Mouse (Mus musculus): Measurements from ENCODE around the gene Paxx.
"Not testable (repeated sequence)": the region's sequence is repeated elsewhere in the genome, so short reads cannot be mapped to it uniquely, and the experiment has no call there.

Gene Paxx

DNA sequence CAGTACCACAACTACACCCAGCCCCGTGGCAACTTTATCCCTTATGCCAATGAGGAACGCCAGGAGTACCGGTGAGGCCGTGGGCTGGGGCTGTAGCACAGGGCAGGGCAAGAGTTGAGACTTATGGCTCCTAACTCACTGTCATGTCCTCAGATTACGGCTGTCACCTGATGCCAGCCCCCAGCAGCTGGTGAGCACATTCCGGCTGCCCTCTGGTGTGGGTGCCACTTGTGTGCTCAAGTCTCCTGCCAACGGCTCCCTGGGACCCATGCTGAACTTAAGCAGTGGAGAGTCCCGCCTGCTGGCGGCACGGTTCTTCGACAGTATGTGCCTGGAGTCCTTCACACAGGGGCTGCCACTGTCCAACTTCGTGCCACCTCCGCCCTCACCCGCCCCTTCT, 18.2 kb downstream of the Paxx start:
- DNase-seq (ENCODE audit: low spot score), result no peak

- DNase-seq (ENCODE audit: low spot score), result no peak
Measured at GRCm38 (mm10) chr2:25441067-25441466, 19.8 kb downstream of the Paxx start.

DNA sequence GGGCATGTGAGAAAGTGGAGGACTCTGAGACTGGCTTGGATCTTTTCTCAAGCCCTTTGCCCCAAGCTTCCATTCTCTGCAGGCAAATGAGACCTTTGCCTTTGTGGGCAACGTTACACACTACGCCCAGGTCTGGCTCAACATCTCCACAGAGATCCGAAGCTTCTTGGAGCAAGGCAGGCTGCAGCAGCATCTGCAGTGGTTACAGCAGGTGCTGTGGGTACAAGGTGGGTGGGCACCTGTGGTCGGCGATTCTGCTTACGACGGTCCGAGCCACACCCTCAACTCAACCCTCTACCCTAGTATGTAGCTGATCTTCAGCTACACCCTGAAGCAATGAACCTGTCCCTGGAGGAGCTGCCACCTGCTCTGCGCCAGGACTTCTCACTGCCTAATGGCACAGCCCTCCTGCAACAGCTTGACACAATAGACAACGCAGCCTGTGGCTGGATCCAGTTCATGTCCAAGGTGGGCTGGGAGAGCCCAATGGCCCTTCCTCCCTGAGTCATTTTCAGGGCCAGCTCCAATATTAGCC, 24.5 kb downstream of the Paxx start:
- no peak for DNase-seq (ENCODE audit: low spot score)

DNA sequence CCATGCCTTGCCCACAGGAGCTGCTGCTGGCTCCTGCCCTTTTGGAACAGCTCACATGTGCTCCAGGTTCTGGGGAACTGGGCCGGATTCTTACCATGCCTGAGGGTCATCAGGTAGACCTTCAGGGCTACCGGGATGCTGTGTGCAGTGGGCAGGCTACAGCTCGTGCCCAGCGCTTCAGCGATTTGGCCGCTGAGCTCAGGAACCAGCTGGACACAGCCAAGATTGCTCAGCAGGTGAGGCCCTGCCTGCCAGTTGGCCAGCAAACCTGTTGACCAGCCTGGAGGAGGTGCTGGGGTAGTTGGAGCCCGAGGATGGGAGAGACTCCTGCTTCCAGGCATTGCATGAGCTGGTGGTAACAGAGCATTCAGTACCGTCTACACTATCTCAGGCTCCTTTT, 26.6 kb downstream of the Paxx start:
- no peak for DNase-seq (ENCODE audit: low spot score)

- DNase-seq (ENCODE audit: low spot score), result no peak
Measured at GRCm38 (mm10) chr2:25433101-25433500, 27.8 kb downstream of the Paxx start.

- DNase-seq (ENCODE audit: low spot score), result no peak
Measured at GRCm38 (mm10) chr2:25432326-25433098, 28.4 kb downstream of the Paxx start.

DNA sequence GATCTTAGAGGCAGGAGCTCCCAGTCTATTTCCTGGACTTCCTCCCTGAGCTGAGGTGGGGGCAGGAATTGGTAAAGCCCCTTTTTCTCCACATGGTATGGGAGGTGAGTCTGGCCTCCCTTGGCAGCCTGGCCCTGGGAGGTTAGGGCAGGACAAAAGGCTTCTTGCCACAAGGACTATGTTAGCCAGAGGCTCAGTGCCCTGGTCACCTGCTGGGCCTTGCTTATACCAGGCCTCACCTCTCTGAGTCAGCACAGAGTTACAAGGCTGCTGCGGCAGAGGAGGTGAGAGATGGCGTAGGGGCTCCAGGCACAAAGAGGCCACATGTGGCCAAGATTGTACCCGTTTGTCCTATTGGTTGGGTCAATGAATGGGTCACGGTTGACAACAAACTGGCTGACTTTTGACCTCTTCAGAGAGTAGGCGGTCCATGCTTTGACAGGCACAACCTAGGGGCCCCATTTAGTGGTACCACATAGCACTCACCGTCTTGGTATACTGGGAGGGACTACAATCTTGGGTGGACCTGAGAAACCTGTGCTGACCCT, 29.5 kb downstream of the Paxx start:
- no peak for DNase-seq (ENCODE audit: low spot score)

DNA sequence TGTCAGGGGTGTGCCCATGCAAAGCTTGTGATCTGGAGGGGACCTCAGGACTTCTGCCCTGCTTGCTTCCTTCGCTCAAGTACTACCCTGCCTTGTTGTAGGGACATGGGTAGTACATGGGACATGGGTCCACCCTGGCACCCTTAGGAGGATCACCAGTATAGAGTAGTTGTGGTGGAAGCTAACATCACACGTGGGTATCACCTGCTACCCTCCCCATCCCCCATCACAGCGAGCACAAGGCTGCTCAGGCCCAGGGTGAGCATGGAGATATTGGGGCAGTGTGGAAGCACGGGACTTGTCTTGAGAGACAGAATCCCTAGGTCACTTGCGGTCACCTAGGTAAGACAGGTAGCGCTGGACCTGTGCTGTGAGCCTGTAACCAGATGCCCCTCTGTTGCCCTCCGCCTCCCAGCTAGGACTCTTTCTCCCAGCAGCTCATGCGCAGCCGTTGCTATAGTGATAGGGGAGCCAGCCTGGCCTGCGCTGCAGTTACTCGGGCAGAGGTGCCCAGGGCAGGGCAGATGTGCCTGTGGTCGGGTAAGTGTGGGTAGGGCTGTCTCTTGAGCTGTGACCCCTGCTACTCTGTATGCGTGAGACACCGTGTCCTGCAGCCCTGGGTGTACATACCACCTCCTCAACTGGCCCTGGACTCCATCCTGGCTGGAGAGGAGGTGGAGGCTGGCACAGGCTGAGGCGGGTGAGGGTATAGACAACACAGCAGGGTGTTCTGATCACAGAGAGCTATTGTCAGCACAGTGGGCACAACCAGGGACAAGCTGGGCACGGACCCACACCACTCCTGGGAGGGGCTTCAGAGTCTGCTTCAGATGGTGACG, 30.3 kb downstream of the Paxx start:
- DNase-seq (ENCODE audit: low spot score), result no peak

DNA sequence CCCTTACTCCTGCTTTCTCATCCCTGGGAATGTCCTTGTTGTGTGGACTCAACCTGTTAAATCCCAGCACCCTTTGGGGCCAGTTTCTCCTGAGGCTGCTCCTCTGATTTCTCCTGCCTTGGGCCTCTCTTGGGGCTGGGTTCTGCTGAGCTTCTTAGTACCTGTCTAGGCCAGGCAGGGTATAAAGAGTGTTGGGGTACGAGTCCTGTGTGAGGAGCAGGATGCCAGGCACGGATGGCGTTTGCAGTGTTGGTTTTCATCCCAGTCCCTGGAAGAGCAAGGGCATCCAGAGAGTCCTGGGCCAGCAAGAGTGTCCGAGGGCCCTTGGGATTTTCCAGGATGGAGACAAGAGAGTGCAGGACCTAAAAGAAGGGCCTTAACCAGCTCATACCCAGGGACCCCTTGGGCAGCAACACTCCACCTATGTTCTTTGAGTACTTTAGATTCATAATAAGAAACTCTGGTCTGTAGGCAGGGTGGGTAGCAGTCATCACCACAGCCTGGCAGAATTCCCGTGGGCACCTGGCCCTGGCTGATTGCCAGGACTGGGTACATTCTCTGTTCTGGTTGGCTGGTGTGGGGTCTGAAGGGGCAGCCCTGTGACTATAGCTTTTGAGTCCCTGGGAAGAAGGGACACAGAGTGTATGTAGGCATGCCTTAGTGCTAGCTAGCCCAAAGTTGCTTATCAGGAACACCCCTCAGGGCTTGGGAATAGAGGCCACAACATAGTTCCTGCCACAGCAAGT, 31.3 kb downstream of the Paxx start:
- DNase-seq (ENCODE audit: low spot score), result no peak

DNA sequence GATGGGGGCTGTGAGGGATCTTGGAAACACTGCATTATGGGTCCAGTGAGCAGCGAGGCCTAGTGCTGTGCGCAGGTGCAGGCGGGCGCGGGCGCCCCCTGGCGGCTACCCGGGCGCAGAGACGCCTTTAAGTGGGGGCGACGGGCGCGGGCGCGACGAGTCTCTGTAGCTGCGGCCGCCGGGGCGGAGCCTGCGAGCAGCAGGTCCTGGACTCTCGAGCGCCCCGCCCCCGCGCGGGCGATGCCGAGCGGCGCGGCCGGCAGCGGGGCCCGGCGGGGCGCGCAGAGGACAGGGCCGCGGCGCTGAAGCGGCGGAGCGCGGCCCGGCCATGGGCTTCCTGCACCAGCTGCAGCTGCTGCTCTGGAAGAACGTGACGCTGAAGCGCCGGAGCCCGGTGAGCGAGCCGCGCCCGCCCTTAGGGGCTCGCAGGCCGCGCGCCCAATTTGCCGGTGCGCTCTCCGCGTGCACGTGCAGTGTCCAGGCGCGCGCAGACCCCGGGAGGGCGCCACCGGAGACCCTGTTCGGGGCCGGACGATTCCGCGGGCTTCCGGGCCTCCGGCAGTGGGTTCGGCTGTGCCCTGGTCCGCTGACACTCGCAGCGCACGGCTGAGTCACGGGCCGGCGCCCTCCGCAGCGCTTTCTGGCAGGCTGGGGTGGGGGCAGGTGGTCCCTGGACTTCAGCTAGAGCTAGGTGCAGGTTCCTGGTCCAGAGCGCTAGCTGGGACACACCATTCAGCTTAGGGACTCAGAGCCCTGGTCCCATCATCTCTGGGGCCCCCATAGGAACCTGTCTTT, 32.3 kb downstream of the Paxx start, which contains the start of gene Abca2:
Gene Abca2, plus strand, starts transcription at position 262 of the 795 bp plus-strand sequence.
- peak; percentile 94 for DNase-seq (ENCODE audit: low spot score)

- no peak for DNase-seq (ENCODE audit: low spot score)
Measured at GRCm38 (mm10) chr2:25427256-25427655, 33.6 kb downstream of the Paxx start.

DNA sequence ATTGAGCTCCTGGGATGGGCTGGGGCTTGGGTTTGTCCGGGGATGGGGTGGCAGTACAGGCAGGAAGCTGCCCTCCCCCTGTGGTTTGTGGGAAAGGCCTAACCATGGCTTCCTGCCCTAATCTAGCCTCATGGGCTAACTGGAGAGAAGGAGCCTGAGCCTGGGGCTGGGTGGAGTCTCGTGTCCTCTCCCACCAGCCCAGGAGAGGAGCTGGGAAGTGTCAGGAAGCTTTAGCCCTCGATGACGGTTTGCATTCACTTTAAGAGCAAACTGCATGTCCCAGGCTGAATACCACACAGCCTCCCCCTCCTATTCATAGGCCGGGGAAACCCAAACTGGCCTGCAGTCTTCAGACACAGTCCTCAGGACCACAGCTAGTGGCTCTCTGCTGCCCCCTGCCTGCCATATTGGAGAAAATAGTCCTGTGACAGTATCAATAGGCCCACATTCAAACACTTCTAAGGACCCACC, 34.1 kb downstream of the Paxx start:
- peak; percentile 67 for DNase-seq (ENCODE audit: low spot score)

- DNase-seq (ENCODE audit: low spot score), result no peak
Measured at GRCm38 (mm10) chr2:25425481-25425880, 35.4 kb downstream of the Paxx start.

DNA sequence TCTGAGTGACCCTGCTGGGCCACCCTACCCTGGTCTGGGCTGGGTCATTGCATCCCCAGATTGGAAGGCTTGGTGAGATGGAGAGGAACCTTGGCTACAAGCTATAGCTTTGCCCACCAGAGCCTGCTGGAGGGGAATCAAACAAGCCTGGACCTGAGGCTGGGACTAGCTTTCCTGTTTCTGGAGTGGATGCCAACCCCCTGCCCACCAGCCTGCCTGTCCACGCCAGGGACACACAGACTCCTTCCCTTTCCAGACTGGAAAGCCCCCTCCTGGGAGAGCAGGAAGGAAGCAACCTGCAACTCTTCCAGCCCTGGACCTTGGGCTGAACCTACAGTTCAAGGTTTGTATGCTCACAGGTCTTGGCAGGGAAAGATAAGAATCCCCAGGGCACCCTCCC, 37.3 kb downstream of the Paxx start:
- no peak for DNase-seq (ENCODE audit: low spot score)

- peak; percentile 36 for DNase-seq (ENCODE audit: low spot score)
Measured at GRCm38 (mm10) chr2:25422587-25423410, 38.1 kb downstream of the Paxx start, which contains the start of gene Fut7. Fut7 (plus strand) TSS chr2:25423267.

- peak; percentile 26 for DNase-seq (ENCODE audit: low spot score)
Measured at GRCm38 (mm10) chr2:25421896-25422295, 39.0 kb downstream of the Paxx start.

DNA sequence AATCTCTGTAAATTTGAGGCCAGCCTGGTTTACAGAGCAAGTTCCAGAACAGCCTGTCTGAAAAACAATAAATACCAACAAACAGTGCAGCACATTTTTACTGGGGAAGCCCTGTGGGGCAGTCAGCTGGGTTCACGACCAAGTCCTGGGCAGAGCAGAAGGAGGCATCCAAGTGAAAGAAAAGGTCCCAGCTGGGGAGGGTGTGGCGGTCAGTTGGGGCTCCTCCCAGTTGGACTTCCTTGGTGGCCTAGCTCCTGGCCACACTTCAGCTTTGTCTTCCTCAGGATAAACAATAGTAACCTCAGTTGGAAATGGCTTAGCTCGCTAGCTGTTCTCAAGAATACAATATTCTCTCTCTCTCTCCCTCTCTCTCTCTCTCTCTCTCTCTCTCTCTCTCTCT, 43.5 kb downstream of the Paxx start:
- DNase-seq (ENCODE audit: low spot score), result no peak

DNA sequence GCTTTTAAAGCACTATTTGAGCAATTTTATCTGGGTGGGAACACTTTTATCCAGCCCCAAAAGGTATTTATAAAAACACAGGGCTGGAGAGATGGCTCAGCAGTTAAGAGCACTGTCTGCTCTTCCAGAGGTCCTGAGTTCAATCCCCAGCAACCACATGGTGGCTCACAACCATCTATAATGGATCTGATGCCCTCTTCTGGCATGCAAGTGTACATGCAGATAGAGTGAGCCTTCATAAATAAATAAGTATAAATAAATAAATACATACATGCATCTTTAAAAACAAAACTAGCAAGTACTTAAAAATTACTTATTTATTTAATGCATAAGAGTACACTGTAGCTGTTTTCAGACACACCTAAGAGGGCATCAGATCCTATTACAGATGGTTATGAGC, 47.5 kb downstream of the Paxx start:
- not testable (repeated sequence) for DNase-seq (ENCODE audit: low spot score)

- no peak for DNase-seq (ENCODE audit: low spot score)
Measured at GRCm38 (mm10) chr2:25408908-25409307, 52.0 kb downstream of the Paxx start.
